Mouse (Mus musculus) heart, adult 2 months (tissue): ENCODE data around the gene Maff. TPM values are rescaled to one million over a fixed set of nuclear protein-coding genes. Genes with fewer than 3 reads are reported as not detected.

Experiments used
- DNase-seq, 2 experiments: peaks; one replicate each; pipeline ENCODE4 v3.0.0; 2021
- H3K27ac ChIP-seq: fragments of 200-600 bp; 2 replicates; pipeline ENCODE4 v1.8.1; 2022
- H3K27me3 ChIP-seq: fragments of 200-500 bp; 2 replicates; pipeline ENCODE4 v1.6.1; 2012; ENCODE audit warnings: mild to moderate bottlenecking, low read length, inconsistent platforms, mixed read lengths; ENCODE audit not compliant: control insufficient read depth, insufficient read depth
- H3K36me3 ChIP-seq: fragments of 200-500 bp; 2 replicates; pipeline ENCODE4 v1.6.1; 2012; ENCODE audit warnings: low read length, inconsistent platforms; ENCODE audit not compliant: control insufficient read depth, insufficient read depth
- H3K4me1 ChIP-seq: fragments of 200-500 bp; 2 replicates; pipeline ENCODE4 v1.6.1; 2011; ENCODE audit warnings: low read length; ENCODE audit not compliant: control insufficient read depth, insufficient read depth
- H3K4me3 ChIP-seq: fragments of 200-600 bp; 2 replicates; pipeline ENCODE4 v1.8.1; 2022
- H3K79me2 ChIP-seq: fragments of 200-500 bp; replicated peaks from 2 replicates; pipeline ENCODE4 v1.6.1; 2012; ENCODE audit warnings: mild to moderate bottlenecking, inconsistent platforms, low read length, moderate library complexity, mixed read lengths; ENCODE audit not compliant: control insufficient read depth, insufficient read depth
- H3K9ac ChIP-seq: fragments of 200-500 bp; 2 replicates; pipeline ENCODE4 v1.6.1; 2012; ENCODE audit warnings: low read depth, mild to moderate bottlenecking, control low read depth, inconsistent platforms, low read length, mixed read lengths
- CTCF ChIP-seq: fragments of 200-600 bp; IDR thresholded peaks from 2 replicates; pipeline ENCODE4 v1.8.1; 2022; ENCODE audit warnings: antibody characterized with exemption, mild to moderate bottlenecking, moderate library complexity
- EP300 ChIP-seq: fragments of 200-500 bp; IDR thresholded peaks from 2 replicates; pipeline ENCODE4 v1.6.1; 2011; ENCODE audit warnings: low read depth, low read length, control low read depth; ENCODE audit not compliant: insufficient read depth
- POLR2A ChIP-seq: fragments of 200-500 bp; IDR thresholded peaks from 2 replicates; pipeline ENCODE4 v1.6.1; 2011; ENCODE audit warnings: mild to moderate bottlenecking, low read depth, low read length, control low read depth; ENCODE audit not compliant: insufficient read depth
- WGBS: fragments of 180-500 bp; shearing (Covaris S2); methylation state at CpG from one replicate; pipeline ENCODE4 v1.1.7; 2018; 5-methylcytosine and 5-hydroxymethylcytosine counted together
- intact Hi-C: fragments of 180-260 bp; cut with DNase I; formaldehyde crosslinking; loops from one replicate; pipeline ENCODE4 v1.15.1; 2025
- polyA plus RNA-seq: library from polyadenylated mRNA; depleted of rRNA; stranded (reverse); fragments of >200 nt; gene quantifications from 2 replicates; pipeline ENCODE4 v1.2.3, GENCODE M21; 2012
- total RNA-seq, 2 experiments: library from RNA; stranded (reverse); gene quantifications; 2 replicates each; pipeline ENCODE4 v1.2.3; 2021

Maff gene
- total and polyA plus RNA-seq, 3 experiments = 4.3 to 13.7 (median 9.3) TPM

- no peak for DNase-seq
Observed at GRCm38 (mm10) chr15:79388171-79388570, 41.8 kb downstream of the Maff start.

DNA sequence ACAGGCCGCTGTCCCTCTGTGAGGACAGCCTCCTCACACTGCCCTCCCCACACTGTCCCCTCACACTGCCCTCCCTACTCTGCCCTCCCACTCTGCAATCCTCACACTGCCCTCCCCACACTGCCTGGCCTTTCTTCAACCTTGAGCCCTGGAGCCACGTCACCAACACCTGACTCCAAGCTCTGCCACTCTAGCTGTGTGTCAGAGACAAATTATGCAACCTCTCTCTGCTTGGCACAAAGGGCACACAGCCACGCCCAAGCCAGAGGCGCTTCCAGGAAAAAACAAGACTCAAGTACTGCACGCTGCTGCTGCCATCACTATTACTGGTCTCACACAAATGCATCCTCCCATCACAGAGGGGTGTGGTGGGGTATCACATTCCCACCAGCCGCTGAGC is 44.0 kb downstream of the Maff start:
- intact Hi-C loops = no loop called here
- H3K27me3 ChIP-seq = no peaks in the 10 kb centered on the region
- no peak overlapping the region for H3K4me3 ChIP-seq
- peaks cover 8% of the 10 kb centered on the region for H3K36me3 ChIP-seq
- H3K4me1 ChIP-seq = peaks cover 66% of the 10 kb centered on the region
- H3K9ac ChIP-seq = no peak overlapping the region
- TF ChIP-seq EP300 (no peak), POLR2A (no peak)
- peak overlapping the region; percentile 43 for H3K27ac ChIP-seq
- 37% methylated on average over 6 of the region's 6 CpGs for WGBS
- H3K79me2 ChIP-seq = peaks cover 19% of the 10 kb centered on the region
- peak in 1 of 2 experiments; percentile 49 for DNase-seq

More at GRCm38 (mm10) chr15:79388171-79388570, 41.8 kb downstream of the Maff start:
- Histone ChIP-seq H3K36me3 (peaks cover 8% of the 10 kb centered on the region), H3K27me3 (no peaks in the 10 kb centered on the region), H3K4me1 (peaks cover 55% of the 10 kb centered on the region), H3K79me2 (peaks cover 20% of the 10 kb centered on the region), H3K27ac (no peak overlapping the region), H3K9ac (no peak overlapping the region), H3K4me3 (no peak overlapping the region)
- intact Hi-C loops = no loop called here
- TF ChIP-seq POLR2A (no peak), CTCF (no peak), EP300 (no peak)
- 70% methylated on average over 6 of the region's 6 CpGs for WGBS

GRCm38 (mm10) chr15:79391447-79392093 is 45.1 kb downstream of the Maff start:
- Histone ChIP-seq H3K79me2 (peaks cover 19% of the 10 kb centered on the region), H3K36me3 (peaks cover 8% of the 10 kb centered on the region), H3K27me3 (no peaks in the 10 kb centered on the region), H3K4me3 (no peak overlapping the region), H3K27ac (peak overlapping the region; percentile 71), H3K9ac (no peak overlapping the region), H3K4me1 (peaks cover 61% of the 10 kb centered on the region)
- TF ChIP-seq CTCF (no peak; the same call in 1 of the 2 replicates), POLR2A (no peak), EP300 (peak; percentile 66)
- intact Hi-C loops = no loop called here
- DNase-seq = peak; percentile 78 to 86
- WGBS = 2% methylated on average over 7 of the region's 7 CpGs

- 72% methylated on average over 5 of the region's 5 CpGs for WGBS
Observed at GRCm38 (mm10) chr15:79392527-79392926, 46.1 kb downstream of the Maff start.

GRCm38 (mm10) chr15:79393101-79393500 is 46.7 kb downstream of the Maff start:
- DNase-seq = no peak
- 89% methylated on average over 6 of the region's 6 CpGs for WGBS
- H3K27ac ChIP-seq = no peak overlapping the region
- no peak for TF ChIP-seq EP300
- TF ChIP-seq CTCF = no peak
- no peak for TF ChIP-seq POLR2A
- H3K36me3 ChIP-seq = peaks cover 8% of the 10 kb centered on the region; the same call in 1 of the 2 replicates
- no peak overlapping the region for H3K9ac ChIP-seq
- H3K79me2 ChIP-seq = peaks cover 17% of the 10 kb centered on the region
- no peak overlapping the region for H3K4me3 ChIP-seq
- intact Hi-C loops = no loop called here
- H3K4me1 ChIP-seq = peaks cover 56% of the 10 kb centered on the region
- no peaks in the 10 kb centered on the region for H3K27me3 ChIP-seq

More at GRCm38 (mm10) chr15:79392527-79392926, 46.1 kb downstream of the Maff start:
- H3K4me3 ChIP-seq = no peak overlapping the region
- TF ChIP-seq CTCF = no peak
- TF ChIP-seq POLR2A = no peak
- TF ChIP-seq EP300 = no peak
- no peak overlapping the region for H3K9ac ChIP-seq
- peaks cover 8% of the 10 kb centered on the region for H3K36me3 ChIP-seq
- H3K27me3 ChIP-seq = no peaks in the 10 kb centered on the region
- peaks cover 17% of the 10 kb centered on the region for H3K79me2 ChIP-seq
- H3K4me1 ChIP-seq = peaks cover 60% of the 10 kb centered on the region
- intact Hi-C loops = no loop called here
- DNase-seq = no peak
- peak overlapping the region; percentile 71 for H3K27ac ChIP-seq

- H3K9ac ChIP-seq = peak overlapping the region; percentile 34
- peaks cover 7% of the 10 kb centered on the region; the same call in 1 of the 2 replicates for H3K36me3 ChIP-seq
- H3K4me1 ChIP-seq = peaks cover 54% of the 10 kb centered on the region
- no peak for DNase-seq
- TF ChIP-seq EP300 = no peak
- 19% methylated on average over 4 of the region's 4 CpGs for WGBS
- H3K79me2 ChIP-seq = peaks cover 15% of the 10 kb centered on the region
- intact Hi-C loops = loop anchor here (5.0 kb wide), 1 partner anchor 68 kb away; the partner anchor contains the start of gene Pla2g6
- peak overlapping the region; percentile 49 for H3K4me3 ChIP-seq
- peak overlapping the region; percentile 20 for H3K27ac ChIP-seq
- H3K27me3 ChIP-seq = no peaks in the 10 kb centered on the region
Observed at GRCm38 (mm10) chr15:79394842-79395241, 48.4 kb downstream of the Maff start.
